Mouse (Mus musculus) heart, adult 9 months (tissue): Measurements from ENCODE around the gene Zpbp2.
"Not testable (repeated sequence)": the region's sequence is repeated elsewhere in the genome, so short reads cannot be mapped to it uniquely, and the experiment has no call there.

Experiments
- DNase-seq, 2 experiments: peaks; one replicate each; pipeline ENCODE4 v3.0.0; 2022; ENCODE audit warnings: low spot score in 2 of 2

The Zpbp2 gene

DNA sequence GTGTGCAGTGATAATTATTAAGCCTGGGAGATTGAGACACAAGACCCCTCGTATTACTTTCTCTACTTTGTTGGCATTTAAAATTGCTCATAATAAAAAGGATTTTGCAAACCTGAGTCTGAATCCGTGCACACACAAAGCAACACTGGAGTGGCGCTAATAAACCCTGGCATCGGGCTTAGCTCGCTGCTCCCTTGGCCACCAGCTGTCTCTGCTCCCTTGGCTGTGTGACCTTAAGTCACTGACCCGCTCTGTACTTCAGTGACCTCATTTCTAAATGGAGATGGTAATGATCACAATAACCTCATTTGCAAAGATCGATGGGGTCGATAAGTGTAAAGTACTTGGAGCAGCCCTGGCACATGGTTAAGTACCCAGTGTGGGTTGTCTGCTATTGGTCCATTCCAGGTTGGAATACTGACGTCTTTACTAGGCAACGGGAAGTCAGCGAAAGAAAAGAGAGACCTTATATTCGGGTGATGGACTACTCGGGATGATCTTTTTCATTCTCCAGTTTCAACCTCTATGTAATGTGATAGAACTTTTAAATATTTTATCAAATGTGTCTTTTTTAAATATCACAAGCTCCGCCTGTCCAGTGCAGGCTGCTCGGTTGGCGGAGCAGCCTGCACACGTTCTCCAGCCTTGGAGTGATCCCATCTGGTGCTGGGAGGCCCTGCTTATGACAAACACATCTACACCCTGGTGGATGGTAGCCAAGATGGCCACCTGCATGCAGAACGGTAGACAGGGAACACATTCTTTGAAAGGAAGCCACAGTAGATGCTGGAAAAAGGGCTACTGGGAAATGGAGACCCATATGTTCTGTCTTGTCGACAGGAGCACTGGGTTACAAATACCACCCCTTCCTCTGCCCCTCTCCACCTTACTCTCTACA is 39.9 kb downstream of the Zpbp2 start:
- no peak for DNase-seq

- DNase-seq, result no peak
These were observed 44.1 kb downstream of the Zpbp2 start for GRCm38 (mm10) chr11:98595021-98595420.

GRCm38 (mm10) chr11:98595473-98595872 is 44.6 kb downstream of the Zpbp2 start:
- DNase-seq, result no peak

DNA sequence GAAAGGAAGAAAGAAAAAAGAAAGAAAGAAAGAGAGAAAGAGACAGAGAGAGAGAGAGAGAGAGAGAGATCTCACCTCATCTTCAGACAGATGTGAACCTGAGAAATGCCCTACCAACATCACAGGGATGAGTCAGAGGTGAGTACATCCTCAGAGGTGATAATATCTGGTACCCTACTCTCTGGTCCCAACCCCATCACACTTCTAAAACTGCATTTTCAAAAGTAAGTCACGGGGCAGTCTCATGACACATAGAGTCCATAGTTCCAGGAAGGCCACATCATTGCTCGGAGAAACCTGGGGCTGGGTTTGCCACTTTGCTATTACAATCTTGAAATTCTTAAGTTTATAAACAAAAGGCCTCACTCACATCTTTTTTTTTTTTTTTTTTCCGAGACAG is 45.1 kb downstream of the Zpbp2 start:
- DNase-seq, result no peak

- DNase-seq, result peak in 1 of 2 experiments; percentile 34
These were observed 46.5 kb downstream of the Zpbp2 start for GRCm38 (mm10) chr11:98597363-98597762.

DNA sequence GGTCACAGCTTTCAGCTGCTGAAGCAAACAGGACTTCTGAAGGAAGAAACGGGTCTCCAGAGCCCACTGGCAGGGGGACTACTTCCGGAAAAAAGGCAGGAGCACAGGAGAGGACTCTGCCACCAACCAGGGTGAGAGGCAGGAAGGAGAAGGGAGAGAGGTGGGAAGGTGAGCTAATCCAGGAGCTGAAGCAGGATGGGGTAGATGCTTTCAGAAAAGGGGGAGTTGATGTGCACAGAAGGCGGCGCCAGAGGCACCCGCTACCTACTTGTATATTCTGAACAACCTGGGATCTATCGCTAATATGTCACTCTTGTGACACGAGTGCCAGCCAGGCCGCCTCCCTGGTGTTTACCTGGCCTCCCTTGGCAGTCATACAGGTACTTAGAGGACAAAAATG is 47.1 kb downstream of the Zpbp2 start, which contains the start of gene Lrrc3c:
TSS of gene Lrrc3c (plus strand) at position 301 of the 400 bp plus-strand sequence.
- no peak for DNase-seq

- no peak for DNase-seq
These were observed 48.0 kb downstream of the Zpbp2 start for GRCm38 (mm10) chr11:98598851-98599290.

- DNase-seq, result no peak
These were observed 48.4 kb downstream of the Zpbp2 start for GRCm38 (mm10) chr11:98599291-98599690.

GRCm38 (mm10) chr11:98602090-98602690 is 51.3 kb downstream of the Zpbp2 start:
- DNase-seq, result no peak

DNA sequence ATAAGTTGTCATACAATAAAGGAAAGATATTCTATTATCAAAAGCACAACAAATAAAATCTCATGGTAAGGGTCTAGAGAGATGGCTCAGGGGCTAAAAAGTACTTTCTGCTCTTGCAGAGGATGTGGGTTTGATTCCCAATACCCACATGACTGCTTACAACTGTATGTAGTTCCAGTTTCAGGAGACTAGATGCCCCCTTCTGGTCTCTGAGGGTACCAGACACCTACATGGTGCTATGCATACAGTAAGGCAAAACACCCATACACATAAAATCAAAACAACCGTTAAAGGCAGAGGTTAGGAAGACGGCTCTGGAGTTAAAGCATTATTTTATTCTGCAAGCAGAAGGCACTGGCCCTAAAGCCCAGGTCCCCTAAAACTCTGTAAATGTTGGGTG is 53.1 kb downstream of the Zpbp2 start:
- DNase-seq, result no peak

GRCm38 (mm10) chr11:98604911-98605310 is 54.0 kb downstream of the Zpbp2 start:
- not testable (repeated sequence) for DNase-seq

DNA sequence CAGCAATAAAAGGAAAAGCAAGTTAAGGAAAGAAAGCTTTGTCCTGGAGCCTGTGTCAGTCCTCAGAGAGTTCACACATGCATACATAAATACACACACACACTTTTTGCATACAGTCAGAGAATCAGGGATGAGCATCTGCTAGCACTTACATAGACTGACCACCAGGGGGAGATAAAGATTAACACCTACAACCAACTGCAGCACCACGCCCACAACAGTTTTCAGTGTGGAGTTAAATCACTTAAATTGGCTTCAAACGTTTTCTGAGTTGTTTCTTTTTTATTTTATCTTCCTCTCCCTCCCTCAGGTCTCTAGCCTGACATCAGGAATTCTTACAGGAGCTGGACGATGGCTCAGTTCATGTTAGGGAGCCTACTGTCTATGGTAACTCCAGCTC is 55.9 kb downstream of the Zpbp2 start:
- peak in 1 of 2 experiments; percentile 39 for DNase-seq
